Mouse (Mus musculus): ENCODE measurements around the gene Unkl.
A peak's percentile ranks its signal among the peaks of the same experiment; 100 is the strongest.

Unkl gene

GRCm38 (mm10) chr17:25188150-25189031 lies at the start of gene Unkl:
Gene Unkl (plus strand): TSS chr17:25188397.
- DNase-seq (ENCODE audit: low spot score in 2 of 2): peak; percentile 37 to 56

DNA sequence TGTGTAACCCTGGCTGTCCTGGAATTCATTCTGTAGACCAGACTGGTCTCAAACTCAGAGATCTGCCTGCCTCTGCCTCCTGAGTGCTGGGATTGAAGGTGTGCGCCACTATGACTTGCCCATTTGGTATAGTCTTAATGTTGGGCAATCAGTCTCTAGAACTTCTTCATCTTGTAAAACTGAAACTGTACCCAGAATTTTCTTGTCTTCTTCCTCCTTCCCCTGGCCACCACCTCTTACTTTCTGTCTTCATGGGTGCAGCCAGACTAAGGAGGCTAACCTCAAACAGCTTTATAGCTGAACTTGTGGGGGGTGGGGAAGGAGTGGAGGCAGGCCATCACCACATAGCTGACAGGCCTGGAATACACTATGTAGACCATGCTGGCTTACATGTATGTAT lies 49.4 kb upstream of the Unkl start:
- DNase-seq (ENCODE audit: low spot score in 2 of 2): no peak

DNA sequence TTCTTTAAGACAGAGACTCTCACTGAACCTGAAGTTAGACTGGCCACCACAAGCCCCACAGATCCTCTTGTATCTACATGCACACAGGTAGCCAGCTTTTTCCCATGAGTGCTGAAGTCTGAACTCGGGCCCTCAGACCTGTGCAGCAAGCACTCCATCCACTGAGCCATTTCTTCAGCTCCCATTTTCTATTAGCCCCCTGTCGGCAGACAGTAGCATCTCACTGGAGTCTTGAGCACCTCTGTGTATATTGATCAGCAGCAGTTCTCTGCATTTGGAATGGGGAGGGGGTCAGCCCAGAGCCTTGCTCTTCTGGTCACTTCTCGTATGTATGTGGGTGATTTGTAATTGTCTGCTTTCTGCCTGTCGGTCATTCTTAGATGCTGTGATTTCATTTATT lies 48.2 kb upstream of the Unkl start:
- DNase-seq (ENCODE audit: low spot score in 2 of 2): no peak

DNA sequence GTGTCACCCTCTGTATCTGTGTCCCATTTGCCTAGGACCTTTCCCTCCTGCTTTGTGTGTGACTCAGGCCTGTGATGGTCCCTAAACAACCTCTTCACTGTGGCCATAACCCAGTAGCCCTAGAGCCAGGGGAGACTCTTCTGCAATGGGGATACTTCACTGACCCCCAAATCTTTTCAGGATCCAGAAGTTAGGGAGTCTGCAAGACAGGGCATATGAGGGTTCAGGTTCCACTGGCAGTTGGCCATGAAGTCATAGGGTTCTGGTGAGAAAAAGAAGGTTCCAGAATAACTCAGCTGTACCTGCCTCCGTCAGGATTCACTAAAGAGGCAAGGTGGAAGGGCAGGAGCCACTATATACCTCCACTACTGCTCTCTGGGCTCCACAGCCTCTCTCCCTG lies 26.0 kb upstream of the Unkl start, which contains the start of gene Ccdc154:
Gene Ccdc154 (plus strand): TSS at position 301 of the 400 bp plus-strand sequence.
- no peak for DNase-seq (ENCODE audit: low spot score in 2 of 2)

GRCm38 (mm10) chr17:25163387-25163786 lies 24.8 kb upstream of the Unkl start:
- DNase-seq (ENCODE audit: low spot score in 2 of 2): no peak

GRCm38 (mm10) chr17:25164770-25165169 lies 23.4 kb upstream of the Unkl start:
- DNase-seq (ENCODE audit: low spot score in 2 of 2): no peak

DNA sequence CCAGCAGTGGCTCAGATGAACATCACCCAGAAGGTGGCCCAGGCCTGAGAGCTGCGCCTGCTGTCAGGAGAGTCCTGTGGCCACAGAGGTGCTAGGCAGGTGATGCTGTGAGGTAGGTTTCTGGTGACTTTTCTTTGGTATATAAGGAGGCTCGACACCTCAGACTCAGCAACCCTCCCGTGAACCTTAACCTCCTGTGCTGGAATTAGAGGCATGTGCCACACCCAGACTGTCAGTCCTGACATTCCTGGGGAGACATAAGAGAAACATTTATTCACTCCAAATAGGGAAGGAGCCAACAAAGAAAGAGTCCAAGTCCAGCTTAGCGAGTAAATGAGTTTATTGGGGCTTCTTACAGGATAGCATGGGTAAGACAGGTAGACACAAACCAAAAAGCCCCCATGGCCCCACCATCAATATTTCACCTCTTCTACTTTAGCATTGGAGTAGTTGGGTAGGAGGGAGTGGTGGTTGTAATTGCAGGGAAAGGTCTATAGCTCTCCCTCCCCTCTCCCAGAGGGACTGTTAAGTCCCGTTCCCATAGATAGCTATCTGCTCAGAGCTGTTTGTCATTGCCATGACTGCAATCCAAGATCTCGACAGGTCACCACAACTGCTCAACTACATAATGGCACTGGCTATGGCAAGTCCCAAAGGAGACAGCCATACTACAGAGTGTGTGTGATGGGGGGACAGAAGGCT lies 22.1 kb upstream of the Unkl start:
- no peak for DNase-seq (ENCODE audit: low spot score in 2 of 2)

DNA sequence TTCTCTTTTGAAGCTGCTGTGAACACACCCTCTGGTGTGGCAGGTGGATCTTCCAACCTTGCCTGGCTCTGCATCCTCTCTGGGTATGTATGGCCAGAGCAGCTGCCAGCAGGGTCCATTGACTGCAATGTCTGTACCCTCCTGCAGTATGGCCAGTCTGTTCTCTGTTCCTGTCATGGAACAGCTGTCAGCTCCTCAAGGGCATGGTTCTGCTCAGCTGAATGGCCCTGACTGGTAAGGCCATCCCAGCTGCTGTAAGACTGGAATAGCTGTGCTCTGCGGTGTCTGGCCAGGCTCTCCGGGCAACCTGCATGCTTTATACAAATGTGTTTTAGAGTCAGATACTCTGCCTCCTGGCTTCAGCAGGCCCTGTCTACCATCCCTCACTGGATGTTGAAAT lies 18.5 kb upstream of the Unkl start:
- DNase-seq (ENCODE audit: low spot score in 2 of 2): no peak

GRCm38 (mm10) chr17:25172558-25172957 lies 15.6 kb upstream of the Unkl start:
- no peak for DNase-seq (ENCODE audit: low spot score in 2 of 2)

DNA sequence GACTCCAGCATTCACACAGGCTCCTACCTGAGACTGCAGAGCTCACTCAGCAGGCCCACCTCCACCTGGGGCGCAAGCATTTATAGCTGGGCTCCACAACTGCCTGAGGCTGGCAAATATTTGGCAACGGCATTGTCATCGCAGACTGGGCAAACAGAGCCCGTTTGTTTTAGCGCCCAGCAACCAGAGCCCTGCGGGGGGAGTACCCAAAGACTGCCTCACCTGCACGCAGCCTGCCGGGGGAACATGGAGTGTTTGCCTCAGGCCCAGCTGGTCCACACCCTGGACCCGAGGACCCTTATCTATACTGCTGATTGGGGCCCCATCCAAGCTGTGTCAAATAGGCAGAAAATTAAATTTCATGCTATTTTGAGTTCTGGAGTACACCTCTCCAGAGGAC lies 12.8 kb upstream of the Unkl start, which contains the start of gene Gm38655:
Gene Gm38655 (minus strand): TSS at position 61 of the 400 bp plus-strand sequence.
- no peak for DNase-seq (ENCODE audit: low spot score in 2 of 2)

- DNase-seq (ENCODE audit: low spot score in 2 of 2): no peak
Observed at GRCm38 (mm10) chr17:25183232-25183631, 5.0 kb upstream of the Unkl start.

DNA sequence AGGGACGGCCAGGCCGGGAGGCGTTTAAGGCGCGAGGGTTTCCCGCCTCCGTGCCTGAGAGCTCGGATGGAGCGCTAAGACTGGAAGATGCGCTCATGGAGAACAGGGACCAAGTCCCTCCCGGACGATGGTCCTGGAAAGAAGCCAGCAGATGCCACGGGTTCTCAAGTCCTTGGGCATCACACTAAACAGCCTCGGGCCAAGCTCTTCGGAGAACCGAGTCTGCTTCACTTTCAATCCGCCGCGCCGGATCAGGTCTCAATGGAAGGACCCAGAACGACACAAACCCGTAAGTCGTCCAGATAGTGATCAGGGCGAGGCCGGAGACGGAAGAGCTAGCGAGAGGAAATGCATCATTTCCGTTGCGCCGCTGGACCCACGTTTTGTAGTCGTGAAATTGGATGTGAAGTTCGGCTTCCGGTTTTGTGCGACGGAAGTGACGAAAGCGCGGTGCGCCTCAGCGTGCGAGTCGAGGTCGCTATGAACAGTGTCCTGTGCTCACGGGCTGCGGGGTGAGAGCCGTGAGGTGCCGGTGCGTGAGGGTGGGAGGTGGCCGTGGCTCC lies 4.0 kb upstream of the Unkl start, which contains the start of gene BC003965:
Gene BC003965 (plus strand): TSS at position 426 of the 563 bp plus-strand sequence.
- DNase-seq (ENCODE audit: low spot score in 2 of 2): peak; percentile 98

GRCm38 (mm10) chr17:25184961-25185360 lies 3.2 kb upstream of the Unkl start:
- DNase-seq (ENCODE audit: low spot score in 2 of 2): no peak

GRCm38 (mm10) chr17:25187784-25188149 lies 430 bp upstream of the Unkl start:
- no peak for DNase-seq (ENCODE audit: low spot score in 2 of 2)

- no peak for DNase-seq (ENCODE audit: low spot score in 2 of 2)
Observed at GRCm38 (mm10) chr17:25189091-25189490, 894 bp downstream of the Unkl start.

GRCm38 (mm10) chr17:25202401-25202800 lies 14.2 kb downstream of the Unkl start:
- no peak for DNase-seq (ENCODE audit: low spot score in 2 of 2)

DNA sequence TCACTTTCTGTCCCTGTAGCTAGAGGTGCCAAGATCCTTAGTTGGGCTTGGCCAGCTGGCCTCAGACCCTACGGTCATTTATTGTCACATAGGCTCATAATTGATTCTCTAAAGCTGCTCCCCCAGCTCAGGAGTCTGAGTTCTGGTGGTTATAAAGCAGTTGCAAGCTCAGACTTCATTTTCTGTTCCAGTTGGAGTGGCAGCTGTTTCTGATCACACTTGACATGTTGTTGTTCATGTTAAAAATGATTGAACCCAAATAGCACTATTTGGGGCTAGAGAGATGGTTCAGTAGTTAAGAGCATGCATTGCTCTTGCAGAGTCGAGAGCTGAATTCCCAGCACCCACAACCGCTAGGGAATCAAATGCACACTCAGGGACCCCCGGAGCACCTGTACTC lies 21.8 kb downstream of the Unkl start:
- no peak for DNase-seq (ENCODE audit: low spot score in 2 of 2)

DNA sequence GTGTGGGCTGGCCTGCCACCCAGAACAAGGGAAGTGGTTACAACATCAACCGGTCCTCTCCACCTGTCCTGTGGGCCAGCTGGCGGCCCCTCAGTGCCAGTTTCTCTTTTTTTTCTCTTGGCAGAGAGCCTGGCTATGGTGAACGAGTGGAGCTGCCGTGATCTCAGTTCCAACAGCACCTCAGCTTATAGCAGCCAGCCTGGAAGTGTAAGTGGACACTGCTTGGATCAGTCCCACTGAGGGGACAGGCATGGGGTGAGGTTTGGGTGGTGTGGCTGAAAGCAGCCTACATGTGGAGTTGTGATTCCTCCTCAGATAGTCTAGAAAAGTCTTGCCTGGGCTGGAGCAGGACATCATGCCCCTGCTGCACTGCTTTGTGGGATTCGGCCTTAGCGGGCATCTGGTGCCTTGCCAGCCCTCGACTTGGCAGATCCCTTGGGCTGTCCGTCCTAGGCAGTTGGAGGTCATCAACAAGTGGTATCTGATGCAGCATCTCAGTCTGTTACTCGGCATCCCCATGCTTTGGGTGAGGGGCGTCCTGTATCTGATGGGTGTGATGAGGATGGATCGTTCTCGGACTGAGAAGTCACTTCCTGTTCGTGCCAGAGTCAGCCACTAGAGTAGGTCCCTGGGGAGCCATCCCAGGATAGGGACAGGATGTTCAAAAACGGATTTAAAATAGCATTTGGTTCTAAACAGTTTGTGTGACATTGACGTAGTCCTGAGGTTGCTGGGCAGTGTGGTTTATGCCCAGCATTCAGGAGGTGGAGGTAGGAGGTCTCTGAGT lies 22.7 kb downstream of the Unkl start:
- DNase-seq (ENCODE audit: low spot score in 2 of 2): no peak

DNA sequence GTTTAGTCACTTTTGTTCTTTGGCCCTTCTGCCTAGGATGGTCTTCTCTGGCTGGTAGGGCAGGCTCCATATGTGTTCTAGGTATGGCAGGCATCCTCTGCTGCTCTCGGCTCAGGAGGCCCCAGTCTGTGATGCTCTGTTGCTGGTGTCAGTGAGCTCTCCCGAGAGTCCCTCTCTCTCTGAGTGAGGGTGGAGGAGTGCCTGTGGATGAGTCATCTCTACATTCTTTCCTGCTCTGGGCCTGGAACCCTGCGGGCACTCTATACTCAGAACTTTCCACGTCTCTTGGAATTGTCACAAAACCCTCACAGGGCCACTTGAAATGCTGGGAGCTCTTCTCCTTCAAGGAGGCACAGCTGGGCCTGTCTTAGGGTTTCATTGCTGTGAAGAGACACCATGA lies 23.5 kb downstream of the Unkl start:
- DNase-seq (ENCODE audit: low spot score in 2 of 2): no peak

GRCm38 (mm10) chr17:25215431-25215830 lies 27.2 kb downstream of the Unkl start:
- DNase-seq (ENCODE audit: low spot score in 2 of 2): no peak

DNA sequence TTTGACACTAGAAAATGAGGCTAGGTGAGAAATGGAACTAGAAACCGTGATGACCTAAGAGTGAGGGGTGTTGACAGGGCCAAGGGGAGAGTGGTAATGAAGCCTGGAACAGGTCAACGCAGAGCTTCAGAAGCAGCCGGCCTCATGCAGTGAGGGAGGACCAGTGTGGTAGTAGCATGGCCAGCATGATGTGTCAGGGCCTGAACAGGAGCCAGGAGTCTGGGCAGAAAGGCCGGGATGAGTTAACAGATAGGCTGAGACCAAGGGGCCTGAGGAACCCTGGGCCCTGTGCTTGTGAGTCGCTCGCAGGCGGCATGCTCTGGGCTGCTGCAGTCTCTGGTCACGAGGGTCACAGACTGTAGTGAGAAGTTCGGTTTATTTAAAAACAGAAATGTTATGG lies 30.8 kb downstream of the Unkl start:
- no peak for DNase-seq (ENCODE audit: low spot score in 2 of 2)
